Mouse (Mus musculus) ES-Bruce4 (cell line): Measurements from ENCODE around the gene Crtc3.

Experiments used
- CTCF ChIP-seq: IDR thresholded peaks from one replicate; pipeline ENCODE4 v1.8.1; 2011; ENCODE audit warnings: low read depth, low read length
- EP300 ChIP-seq: IDR thresholded peaks from 2 replicates; pipeline ENCODE4 v1.6.1; 2011; ENCODE audit warnings: low read depth, low read length; ENCODE audit not compliant: insufficient read depth
- POLR2A ChIP-seq: IDR thresholded peaks from one replicate; pipeline ENCODE4 v1.8.1; 2011; ENCODE audit warnings: low read length; ENCODE audit not compliant: insufficient read depth

DNA sequence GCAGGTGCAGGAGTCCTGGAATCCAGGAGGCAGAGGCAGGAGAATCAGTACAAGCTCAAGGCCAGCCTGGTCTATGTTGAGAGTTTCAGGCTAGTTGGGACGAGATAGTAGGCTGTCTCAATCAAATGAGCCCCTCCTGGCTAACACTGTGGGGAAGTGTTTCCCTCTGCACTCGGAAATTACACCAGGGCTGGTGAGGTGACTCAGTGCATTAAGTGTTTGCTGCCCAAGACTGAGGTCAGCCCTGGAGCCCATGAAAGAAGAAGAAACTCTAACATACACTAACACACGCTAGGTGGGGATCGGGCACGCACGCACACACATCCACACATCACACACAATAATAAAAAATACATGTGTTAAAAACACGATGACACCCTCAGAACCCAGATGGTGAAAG, 34.3 kb downstream of the Crtc3 start:
- no peak for TF ChIP-seq POLR2A
- TF ChIP-seq CTCF = no peak
- TF ChIP-seq EP300 = no peak
